Mouse (Mus musculus): Measurements from ENCODE around the gene Ralgapa2. TPM values are rescaled to one million over a fixed set of nuclear protein-coding genes. Genes with fewer than 3 reads are reported as not detected.
A peak's percentile ranks its signal among the peaks of the same experiment; 100 is the strongest.

Ralgapa2 gene
- polyA plus RNA-seq (2014; fragmentation: Nextera tagmentation; extraction: Ambion mirVana): 12.0 and 14.2 TPM in 2 replicates

- H3K4me2 ChIP-seq (replicated peaks): peak within 1 kb of the TSS; percentile 57
- H3K4me3 ChIP-seq (replicated peaks; ENCODE audit: low read length): peak within 1 kb of the TSS; percentile 87
- H3K9ac ChIP-seq: peak within 1 kb of the TSS; percentile 88
- ATAC-seq (ENCODE audit: low FRiP score) (peak; percentile 98), DNase-seq (ENCODE audit: low spot score) (peak; percentile 100)
- no peaks in the 10 kb centered on the region for H3K27me3 ChIP-seq (ENCODE audit: control insufficient read depth, insufficient read depth, low read length)
- H3K4me1 ChIP-seq (replicated peaks; ENCODE audit: control insufficient read depth, insufficient read depth, low read length): peaks cover 17% of the 10 kb centered on the region
- H3K27ac ChIP-seq: peak within 1 kb of the TSS; percentile 65
- under 1% methylated on average over 45 of the region's 57 CpGs for WGBS
- no peaks in the 10 kb centered on the region for H3K9me3 ChIP-seq (ENCODE audit: control insufficient read depth, low read length)
- no peaks in the 10 kb centered on the region for H3K36me3 ChIP-seq (replicated peaks; ENCODE audit: control insufficient read depth, insufficient read depth)
These were observed at the start of gene Ralgapa2 for GRCm38 (mm10) chr2:146511911-146512580. Gene Ralgapa2, minus strand, starts transcription at chr2:146512344.

GRCm38 (mm10) chr2:146561505-146561904 lies 49.4 kb upstream of the Ralgapa2 start:
- H3K4me3 ChIP-seq (replicated peaks; ENCODE audit: low read length): no peak overlapping the region
- DNase-seq (ENCODE audit: low spot score) (no peak), ATAC-seq (ENCODE audit: low FRiP score) (no peak)
- WGBS: 81% methylated on average over 3 of the region's 3 CpGs
- no peaks in the 10 kb centered on the region for H3K27me3 ChIP-seq (ENCODE audit: control insufficient read depth, insufficient read depth, low read length)
- no peak overlapping the region for H3K27ac ChIP-seq
- no peaks in the 10 kb centered on the region for H3K9me3 ChIP-seq (ENCODE audit: control insufficient read depth, low read length)
- no peaks in the 10 kb centered on the region for H3K36me3 ChIP-seq (replicated peaks; ENCODE audit: control insufficient read depth, insufficient read depth)
- H3K4me1 ChIP-seq (replicated peaks; ENCODE audit: control insufficient read depth, insufficient read depth, low read length): no peaks in the 10 kb centered on the region
- H3K4me2 ChIP-seq (replicated peaks): no peak overlapping the region
- no peak overlapping the region for H3K9ac ChIP-seq

- 86% methylated on average over 4 of the region's 4 CpGs for WGBS
- no peaks in the 10 kb centered on the region for H3K4me1 ChIP-seq (replicated peaks; ENCODE audit: control insufficient read depth, insufficient read depth, low read length)
- H3K9me3 ChIP-seq (ENCODE audit: control insufficient read depth, low read length): no peaks in the 10 kb centered on the region
- no peak overlapping the region for H3K9ac ChIP-seq
- H3K4me3 ChIP-seq (replicated peaks; ENCODE audit: low read length): no peak overlapping the region
- no peaks in the 10 kb centered on the region for H3K27me3 ChIP-seq (ENCODE audit: control insufficient read depth, insufficient read depth, low read length)
- H3K27ac ChIP-seq: no peak overlapping the region
- no peak for DNase-seq (ENCODE audit: low spot score)
- no peak overlapping the region for H3K4me2 ChIP-seq (replicated peaks)
- no peak for ATAC-seq (ENCODE audit: low FRiP score)
- no peaks in the 10 kb centered on the region for H3K36me3 ChIP-seq (replicated peaks; ENCODE audit: control insufficient read depth, insufficient read depth)
These were observed 48.5 kb upstream of the Ralgapa2 start for GRCm38 (mm10) chr2:146560633-146561043.

- Histone ChIP-seq H3K4me2 (replicated peaks) (no peak overlapping the region), H3K9ac (no peak overlapping the region), H3K4me1 (replicated peaks; ENCODE audit: control insufficient read depth, insufficient read depth, low read length) (no peaks in the 10 kb centered on the region), H3K36me3 (replicated peaks; ENCODE audit: control insufficient read depth, insufficient read depth) (no peaks in the 10 kb centered on the region), H3K27me3 (ENCODE audit: control insufficient read depth, insufficient read depth, low read length) (no peaks in the 10 kb centered on the region), H3K27ac (no peak overlapping the region), H3K4me3 (replicated peaks; ENCODE audit: low read length) (no peak overlapping the region), H3K9me3 (ENCODE audit: control insufficient read depth, low read length) (no peaks in the 10 kb centered on the region)
- DNase-seq (ENCODE audit: low spot score): no peak
- no peak for ATAC-seq (ENCODE audit: low FRiP score)
These were observed 44.0 kb upstream of the Ralgapa2 start for GRCm38 (mm10) chr2:146556148-146556547.

- Histone ChIP-seq H3K4me1 (replicated peaks; ENCODE audit: control insufficient read depth, insufficient read depth, low read length) (no peaks in the 10 kb centered on the region), H3K9ac (no peak overlapping the region), H3K4me3 (replicated peaks; ENCODE audit: low read length) (no peak overlapping the region), H3K4me2 (replicated peaks) (no peak overlapping the region), H3K36me3 (replicated peaks; ENCODE audit: control insufficient read depth, insufficient read depth) (no peaks in the 10 kb centered on the region), H3K27me3 (ENCODE audit: control insufficient read depth, insufficient read depth, low read length) (no peaks in the 10 kb centered on the region), H3K9me3 (ENCODE audit: control insufficient read depth, low read length) (no peaks in the 10 kb centered on the region), H3K27ac (no peak overlapping the region)
- no peak for DNase-seq (ENCODE audit: low spot score)
- 81% methylated on average over 5 of the region's 5 CpGs for WGBS
- no peak for ATAC-seq (ENCODE audit: low FRiP score)
These were observed 43.2 kb upstream of the Ralgapa2 start for GRCm38 (mm10) chr2:146555351-146555750.

GRCm38 (mm10) chr2:146553701-146554100 lies 41.6 kb upstream of the Ralgapa2 start:
- WGBS: 27% methylated on average over 2 of the region's 2 CpGs

GRCm38 (mm10) chr2:146551818-146552217 lies 39.7 kb upstream of the Ralgapa2 start:
- ATAC-seq (ENCODE audit: low FRiP score): no peak
- H3K4me1 ChIP-seq (replicated peaks; ENCODE audit: control insufficient read depth, insufficient read depth, low read length): 0 out of 2 replicates have a peak, but pooled peaks cover 3% of the 10 kb centered on the region
- H3K27me3 ChIP-seq (ENCODE audit: control insufficient read depth, insufficient read depth, low read length): no peaks in the 10 kb centered on the region

More at GRCm38 (mm10) chr2:146553701-146554100, 41.6 kb upstream of the Ralgapa2 start:
- no peaks in the 10 kb centered on the region for H3K9me3 ChIP-seq (ENCODE audit: control insufficient read depth, low read length)
- H3K27me3 ChIP-seq (ENCODE audit: control insufficient read depth, insufficient read depth, low read length): no peaks in the 10 kb centered on the region
- ATAC-seq (ENCODE audit: low FRiP score): no peak
- no peak overlapping the region for H3K9ac ChIP-seq
- H3K36me3 ChIP-seq (replicated peaks; ENCODE audit: control insufficient read depth, insufficient read depth): no peaks in the 10 kb centered on the region
- H3K4me3 ChIP-seq (replicated peaks; ENCODE audit: low read length): no peak overlapping the region
- H3K4me2 ChIP-seq (replicated peaks): no peak overlapping the region
- DNase-seq (ENCODE audit: low spot score): no peak
- H3K4me1 ChIP-seq (replicated peaks; ENCODE audit: control insufficient read depth, insufficient read depth, low read length): 0 out of 2 replicates have a peak, but pooled peaks cover 3% of the 10 kb centered on the region
- H3K27ac ChIP-seq: no peak overlapping the region

GRCm38 (mm10) chr2:146549111-146549776 lies 37.1 kb upstream of the Ralgapa2 start:
- Histone ChIP-seq H3K9me3 (ENCODE audit: control insufficient read depth, low read length) (no peaks in the 10 kb centered on the region), H3K27me3 (ENCODE audit: control insufficient read depth, insufficient read depth, low read length) (no peaks in the 10 kb centered on the region), H3K4me1 (replicated peaks; ENCODE audit: control insufficient read depth, insufficient read depth, low read length) (0 out of 2 replicates have a peak, but pooled peaks cover 3% of the 10 kb centered on the region), H3K9ac (no peak overlapping the region), H3K36me3 (replicated peaks; ENCODE audit: control insufficient read depth, insufficient read depth) (no peaks in the 10 kb centered on the region), H3K4me3 (replicated peaks; ENCODE audit: low read length) (no peak overlapping the region), H3K27ac (no peak overlapping the region), H3K4me2 (replicated peaks) (no peak overlapping the region)
- ATAC-seq (ENCODE audit: low FRiP score) (peak; percentile 86), DNase-seq (ENCODE audit: low spot score) (peak; percentile 63)
- 5% methylated on average over 6 of the region's 6 CpGs for WGBS

More at GRCm38 (mm10) chr2:146551818-146552217, 39.7 kb upstream of the Ralgapa2 start:
- no peaks in the 10 kb centered on the region for H3K9me3 ChIP-seq (ENCODE audit: control insufficient read depth, low read length)
- no peak overlapping the region for H3K4me3 ChIP-seq (replicated peaks; ENCODE audit: low read length)
- H3K4me2 ChIP-seq (replicated peaks): no peak overlapping the region
- H3K27ac ChIP-seq: no peak overlapping the region
- WGBS: 72% methylated on average over 4 of the region's 4 CpGs
- no peak overlapping the region for H3K9ac ChIP-seq
- DNase-seq (ENCODE audit: low spot score): no peak
- H3K36me3 ChIP-seq (replicated peaks; ENCODE audit: control insufficient read depth, insufficient read depth): no peaks in the 10 kb centered on the region

- Histone ChIP-seq H3K36me3 (replicated peaks; ENCODE audit: control insufficient read depth, insufficient read depth) (no peaks in the 10 kb centered on the region), H3K4me2 (replicated peaks) (no peak overlapping the region), H3K9me3 (ENCODE audit: control insufficient read depth, low read length) (no peaks in the 10 kb centered on the region; the same call in 1 of the 2 replicates), H3K27me3 (ENCODE audit: control insufficient read depth, insufficient read depth, low read length) (no peaks in the 10 kb centered on the region), H3K27ac (no peak overlapping the region), H3K4me3 (replicated peaks; ENCODE audit: low read length) (no peak overlapping the region), H3K9ac (no peak overlapping the region), H3K4me1 (replicated peaks; ENCODE audit: control insufficient read depth, insufficient read depth, low read length) (0 out of 2 replicates have a peak, but pooled peaks cover 3% of the 10 kb centered on the region)
- ATAC-seq (ENCODE audit: low FRiP score): no peak
- DNase-seq (ENCODE audit: low spot score): no peak
- 82% methylated on average over 1 of the region's 1 CpGs for WGBS
These were observed 32.1 kb upstream of the Ralgapa2 start for GRCm38 (mm10) chr2:146544155-146544814.
